Mouse (Mus musculus): ENCODE data around the gene Prkg2.

The Prkg2 gene

GRCm38 (mm10) chr5:98975877-98976672 is 61.1 kb downstream of the Prkg2 start:
- in situ Hi-C loops (cut with MboI), result no loop called here

GRCm38 (mm10) chr5:98966679-98967078 is 70.5 kb downstream of the Prkg2 start:
- in situ Hi-C loops (cut with MboI), result no loop called here

- in situ Hi-C loops (cut with MboI), result no loop called here
Measured at GRCm38 (mm10) chr5:98965139-98965538, 72.0 kb downstream of the Prkg2 start.

- in situ Hi-C loops (cut with MboI), result no loop called here
Measured at GRCm38 (mm10) chr5:98964367-98964766, 72.8 kb downstream of the Prkg2 start.

- in situ Hi-C loops (cut with MboI), result no loop called here
Measured at GRCm38 (mm10) chr5:98962472-98962871, 74.7 kb downstream of the Prkg2 start.

GRCm38 (mm10) chr5:98955576-98955975 is 81.6 kb downstream of the Prkg2 start:
- in situ Hi-C loops (cut with MboI), result no loop called here

GRCm38 (mm10) chr5:98953386-98953785 is 83.8 kb downstream of the Prkg2 start:
- in situ Hi-C loops (cut with MboI), result no loop called here

GRCm38 (mm10) chr5:98951566-98951965 is 85.6 kb downstream of the Prkg2 start:
- in situ Hi-C loops (cut with MboI), result no loop called here

GRCm38 (mm10) chr5:98950495-98951092 is 86.6 kb downstream of the Prkg2 start:
- in situ Hi-C loops (cut with MboI), result no loop called here

GRCm38 (mm10) chr5:98949784-98950183 is 87.4 kb downstream of the Prkg2 start:
- in situ Hi-C loops (cut with MboI), result no loop called here

- in situ Hi-C loops (cut with MboI), result no loop called here
Measured at GRCm38 (mm10) chr5:98946656-98947055, 90.5 kb downstream of the Prkg2 start.

GRCm38 (mm10) chr5:98946117-98946620 is 91.0 kb downstream of the Prkg2 start:
- in situ Hi-C loops (cut with MboI), result no loop called here

- in situ Hi-C loops (cut with MboI), result no loop called here
Measured at GRCm38 (mm10) chr5:98943776-98944175, 93.4 kb downstream of the Prkg2 start.

- in situ Hi-C loops (cut with MboI), result no loop called here
Measured at GRCm38 (mm10) chr5:98940731-98941130, 96.4 kb downstream of the Prkg2 start.

- in situ Hi-C loops (cut with MboI), result no loop called here
Measured at GRCm38 (mm10) chr5:98939631-98940208, 97.4 kb downstream of the Prkg2 start.

GRCm38 (mm10) chr5:98939116-98939515 is 98.0 kb downstream of the Prkg2 start:
- in situ Hi-C loops (cut with MboI), result no loop called here

- in situ Hi-C loops (cut with MboI), result no loop called here
Measured at GRCm38 (mm10) chr5:98937879-98938278, 99.3 kb downstream of the Prkg2 start.

- in situ Hi-C loops (cut with MboI), result no loop called here
Measured at GRCm38 (mm10) chr5:98936650-98937049, 100.5 kb downstream of the Prkg2 start.

GRCm38 (mm10) chr5:98935930-98936329 is 101.2 kb downstream of the Prkg2 start:
- in situ Hi-C loops (cut with MboI), result no loop called here

- in situ Hi-C loops (cut with MboI), result no loop called here
Measured at GRCm38 (mm10) chr5:98922921-98923320, 114.2 kb downstream of the Prkg2 start.

GRCm38 (mm10) chr5:98921608-98922007 is 115.5 kb downstream of the Prkg2 start:
- in situ Hi-C loops (cut with MboI), result no loop called here

- in situ Hi-C loops (cut with MboI), result no loop called here
Measured at GRCm38 (mm10) chr5:98918716-98919115, 118.4 kb downstream of the Prkg2 start.

GRCm38 (mm10) chr5:98902339-98902738 is 134.8 kb downstream of the Prkg2 start:
- in situ Hi-C loops (cut with MboI), result no loop called here
